Mouse (Mus musculus): ENCODE measurements around the gene Cstb. TPM values are rescaled to one million over a fixed set of nuclear protein-coding genes. Genes with fewer than 3 reads are reported as not detected.

Gene Cstb
- polyA plus RNA-seq (2017; shearing (Covaris generic)): 73.0 TPM

GRCm38 (mm10) chr10:78425181-78426041, at the start of gene Cstb:
Cstb (plus strand) TSS chr10:78425669.

GRCm38 (mm10) chr10:78412319-78413151, 12.9 kb upstream of the Cstb start, which contains the start of gene Rrp1:
Rrp1 (minus strand) TSS chr10:78413043.

DNA sequence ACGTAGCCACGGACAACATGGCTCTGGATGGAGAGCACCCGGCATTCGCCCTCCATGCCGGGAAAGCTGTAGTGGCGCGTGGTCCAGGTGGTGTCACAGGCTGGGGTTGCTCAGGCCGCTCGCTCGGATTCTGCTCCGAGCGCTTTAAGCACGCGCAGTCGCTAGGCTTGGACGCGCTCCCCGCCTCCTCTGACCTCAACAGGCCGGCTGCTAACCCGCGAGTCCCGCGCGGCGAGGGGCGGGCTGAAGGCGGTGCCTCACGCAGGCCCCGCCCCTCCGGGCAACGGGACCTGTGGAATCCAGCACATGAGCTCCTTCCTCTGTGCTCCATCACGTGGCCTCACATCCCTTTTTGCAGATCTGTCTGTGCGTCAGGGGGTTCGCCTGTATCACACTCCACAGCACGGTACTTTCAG, 39.3 kb downstream of the Cstb start, which contains the start of gene Pdxk:
Pdxk (minus strand) TSS at position 184 of the 416 bp plus-strand sequence.

Other genes with a start within 250 kb of the Cstb start
- gene Pwp2, start 240.5 kb upstream of the Cstb start, polyA plus RNA-seq (2017; shearing (Covaris generic)): 24.8 TPM
- 35.3 TPM for gene Trappc10, start 181.0 kb upstream of the Cstb start, polyA plus RNA-seq (2017; shearing (Covaris generic))
- 129 TPM for gene Agpat3, start 73.2 kb upstream of the Cstb start, polyA plus RNA-seq (2017; shearing (Covaris generic))
- 242 TPM for gene Rrp1, start 12.6 kb upstream of the Cstb start, polyA plus RNA-seq (2017; shearing (Covaris generic))
- 11.5 TPM for gene Pdxk, start 39.3 kb downstream of the Cstb start, polyA plus RNA-seq (2017; shearing (Covaris generic))
- gene Olfr1358, start 91.8 kb downstream of the Cstb start, polyA plus RNA-seq (2017; shearing (Covaris generic)): not detected
- 26.1 TPM for gene Ilvbl, start 148.7 kb downstream of the Cstb start, polyA plus RNA-seq (2017; shearing (Covaris generic))
- not detected for gene Syde1, start 166.3 kb downstream of the Cstb start, polyA plus RNA-seq (2017; shearing (Covaris generic))
- gene Olfr1357, start 192.4 kb downstream of the Cstb start, polyA plus RNA-seq (2017; shearing (Covaris generic)): not detected

All from effector memory CD4-positive, alpha-beta T cell, adult 7 months (primary cell).